Mouse (Mus musculus): ENCODE measurements around the gene Minpp1. TPM values are rescaled to one million over a fixed set of nuclear protein-coding genes. Genes with fewer than 3 reads are reported as not detected.

Gene Minpp1
- polyA plus RNA-seq, 1 experiment from 2014 or later, result 69.1 TPM

DNA sequence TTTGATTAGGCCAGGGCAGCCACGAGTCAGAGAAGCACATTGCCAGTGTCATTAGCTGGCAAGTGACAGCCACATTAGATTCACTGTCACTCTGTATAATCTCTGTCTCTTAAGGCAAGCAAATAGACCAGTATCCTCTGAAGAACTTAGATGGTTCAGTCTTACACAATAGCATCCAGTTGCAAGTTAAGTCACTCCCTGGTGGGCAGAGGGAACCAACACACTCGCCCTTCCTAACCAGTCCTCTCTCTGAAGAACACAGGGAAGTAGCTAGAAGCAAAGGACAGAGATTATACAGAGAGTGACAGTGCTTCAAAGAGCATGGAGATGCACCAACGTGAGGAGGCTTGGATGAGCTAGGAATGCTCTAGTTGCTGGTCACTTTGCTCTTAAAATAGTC is 67.7 kb downstream of the Minpp1 start:
- WGBS, result 74% methylated on average over 3 of the region's 3 CpGs
- Histone ChIP-seq H3K27me3 (no peaks in the 10 kb centered on the region), H3K9me3 (no peaks in the 10 kb centered on the region), H3K36me3 (no peaks in the 10 kb centered on the region), H3K4me1 (peaks cover 15% of the 10 kb centered on the region), H3K27ac (no peak overlapping the region), H3K4me3 (no peak overlapping the region), H3K4me2 (no peak overlapping the region), H3K9ac (no peak overlapping the region)
- ATAC-seq (ENCODE audit: insufficient number of reproducible peaks, insufficient read depth, low FRiP score, low TSS enrichment, low read depth), result no peak

DNA sequence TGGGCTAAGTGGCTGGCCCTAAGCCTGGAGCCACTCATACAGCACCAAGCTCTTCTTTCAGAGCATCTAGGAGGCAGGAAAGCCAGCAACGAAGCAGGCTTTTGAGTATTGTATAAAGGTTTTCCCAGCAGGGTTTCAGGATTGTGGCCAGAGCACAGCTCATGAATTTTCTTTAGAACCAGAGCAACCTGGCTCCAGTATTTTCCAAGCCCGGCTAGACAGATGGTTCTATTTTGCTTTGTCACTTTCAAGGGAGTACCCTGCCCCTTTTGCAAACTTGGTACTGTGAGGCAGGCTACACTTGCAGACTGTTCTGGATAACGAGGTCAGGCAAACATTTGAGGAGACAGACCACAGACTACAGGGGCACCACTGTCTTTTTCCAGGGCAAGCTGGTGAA is 69.7 kb downstream of the Minpp1 start:
- H3K27ac ChIP-seq, result peak overlapping the region; percentile 55; the same call in 1 of the 2 replicates

More for the DNA sequence above, 69.7 kb downstream of the Minpp1 start:
- no peak overlapping the region for H3K9ac ChIP-seq
- no peak overlapping the region for H3K4me2 ChIP-seq
- no peak overlapping the region for H3K4me3 ChIP-seq
- H3K4me1 ChIP-seq, result peaks cover 13% of the 10 kb centered on the region
- WGBS, result 26% methylated on average over 3 of the region's 3 CpGs
- H3K9me3 ChIP-seq, result no peaks in the 10 kb centered on the region
- 0 out of 2 replicates have a peak, but pooled peaks have one; percentile 37 for ATAC-seq (ENCODE audit: insufficient number of reproducible peaks, insufficient read depth, low FRiP score, low TSS enrichment, low read depth)
- no peaks in the 10 kb centered on the region for H3K36me3 ChIP-seq
- no peaks in the 10 kb centered on the region for H3K27me3 ChIP-seq

Other genes with a start within 250 kb of the Minpp1 start
- 28.8 and 35.6 TPM in 2 replicates for gene Sgms1, start 96.1 kb upstream of the Minpp1 start, polyA plus RNA-seq (2015; fragmentation: Nextera tagmentation; extraction: Ambion mirVana)
- 151 and 233 TPM in 2 replicates for gene Rpl9-ps6, start 19.2 kb upstream of the Minpp1 start, polyA plus RNA-seq (2015; fragmentation: Nextera tagmentation; extraction: Ambion mirVana)
- 18.4 and 25.8 TPM in 2 replicates for gene Papss2, start 110.0 kb downstream of the Minpp1 start, polyA plus RNA-seq (2015; fragmentation: Nextera tagmentation; extraction: Ambion mirVana)